Mouse (Mus musculus) heart, postnatal 0 days (tissue): Measurements from ENCODE around the gene Slx1b.

Experiments used
- CTCF ChIP-seq: IDR thresholded peaks from 2 replicates; pipeline ENCODE4 v1.5.1; 2016; ENCODE audit warnings: antibody characterized with exemption, control low read depth, low read depth
- EP300 ChIP-seq: IDR thresholded peaks from 2 replicates; pipeline ENCODE4 v1.6.1; 2016; ENCODE audit warnings: antibody characterized with exemption, low read depth

DNA sequence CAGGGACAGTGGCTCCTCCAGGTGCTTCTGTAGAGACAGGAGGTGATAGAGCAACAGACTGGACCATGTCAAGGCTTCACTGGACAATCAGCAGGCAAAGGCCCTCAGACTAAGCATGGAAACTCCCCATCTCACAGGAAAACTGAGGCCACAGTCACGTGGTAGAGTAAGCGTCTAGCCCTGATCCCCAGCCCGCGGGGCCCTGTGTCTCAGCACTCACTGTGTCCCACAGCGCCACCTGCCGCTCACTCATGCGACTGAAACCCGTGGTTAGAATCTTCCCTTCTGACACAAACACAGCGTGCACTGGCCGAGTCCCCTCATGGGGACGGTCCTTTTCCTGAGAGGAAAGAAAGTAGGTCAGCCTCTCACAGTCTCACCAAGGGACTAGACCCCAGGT lies 5.5 kb upstream of the Slx1b start:
- peak; percentile 81 for TF ChIP-seq CTCF
- TF ChIP-seq EP300 = no peak
